Mouse (Mus musculus) limb, embryonic 11.5 days (tissue): ENCODE data around the gene Ccdc85b. TPM values are rescaled to one million over a fixed set of nuclear protein-coding genes. Genes with fewer than 3 reads are reported as not detected.

Source experiments
- ATAC-seq: fragments of 200-750 bp; cut with Nextera tagmentation; 2 replicates; pipeline ENCODE4 v1.8.0; 2017; ENCODE audit warnings: low read depth; ENCODE audit not compliant: insufficient number of reproducible peaks, low FRiP score, low TSS enrichment
- DNase-seq: peaks from one replicate; pipeline ENCODE4 v3.0.0-alpha.2; 2015; ENCODE audit warnings: low spot score
- H3K27ac ChIP-seq: fragments of 300-500 bp; sonication (generic); replicated peaks from 2 replicates; pipeline ENCODE4 v1.5.1; 2014; ENCODE audit warnings: low read depth, mild to moderate bottlenecking, low read length
- H3K27me3 ChIP-seq: fragments of 300-500 bp; sonication (generic); 2 replicates; pipeline ENCODE4 v1.6.1; 2014; ENCODE audit warnings: mild to moderate bottlenecking, low read length, mixed read lengths; ENCODE audit not compliant: control insufficient read depth, insufficient read depth
- H3K36me3 ChIP-seq: fragments of 300-500 bp; sonication (generic); 2 replicates; pipeline ENCODE4 v1.6.1; 2014; ENCODE audit warnings: mild to moderate bottlenecking, low read length, moderate library complexity, mixed read lengths; ENCODE audit not compliant: control insufficient read depth, insufficient read depth
- H3K4me1 ChIP-seq: fragments of 300-500 bp; sonication (generic); 2 replicates; pipeline ENCODE4 v1.6.1; 2014; ENCODE audit warnings: low read length, mixed read lengths; ENCODE audit not compliant: control insufficient read depth, insufficient read depth
- H3K4me2 ChIP-seq: fragments of 300-500 bp; sonication (generic); 2 replicates; pipeline ENCODE4 v1.6.1; 2014; ENCODE audit warnings: low read depth, mild to moderate bottlenecking, moderate library complexity; ENCODE audit not compliant: severe bottlenecking
- H3K4me3 ChIP-seq: fragments of 300-500 bp; sonication (generic); 2 replicates; pipeline ENCODE4 v1.5.1; 2014; ENCODE audit warnings: low read depth, low read length
- H3K9ac ChIP-seq: fragments of 300-500 bp; sonication (generic); 2 replicates; pipeline ENCODE4 v1.6.1; 2014; ENCODE audit warnings: mild to moderate bottlenecking, low read length
- H3K9me3 ChIP-seq: fragments of 300-500 bp; sonication (generic); 2 replicates; pipeline ENCODE4 v1.6.1; 2016; ENCODE audit warnings: low read length; ENCODE audit not compliant: control insufficient read depth
- WGBS: fragments of 180-500 bp; shearing (Covaris S2); extraction: QIAGEN DNeasy Blood & Tissue Kit; methylation state at CpG from one replicate; pipeline ENCODE4 v1.1.7; 2014; 5-methylcytosine and 5-hydroxymethylcytosine counted together
- polyA plus RNA-seq: library from polyadenylated mRNA; unstranded; fragments of >200 nt; fragmentation: Nextera tagmentation; extraction: Ambion mirVana; gene quantifications from 2 replicates; pipeline ENCODE4 v1.2.1, GENCODE M21; 2014

Ccdc85b gene
- polyA plus RNA-seq, 1 experiment from 2014 or later, result 7.9 TPM

- Histone ChIP-seq H3K4me2 (no peak overlapping the region), H3K4me3 (no peak overlapping the region), H3K27ac (no peak overlapping the region), H3K36me3 (peaks cover 16% of the 10 kb centered on the region), H3K9ac (no peak overlapping the region), H3K9me3 (no peaks in the 10 kb centered on the region), H3K4me1 (peaks cover 19% of the 10 kb centered on the region), H3K27me3 (no peaks in the 10 kb centered on the region)
- 93% methylated on average over 13 of the region's 13 CpGs for WGBS
- ATAC-seq, result no peak
- DNase-seq, result no peak
Observed at GRCm38 (mm10) chr19:5426640-5427290, 30.9 kb downstream of the Ccdc85b start.

GRCm38 (mm10) chr19:5425906-5426565 is 31.7 kb downstream of the Ccdc85b start:
- 92% methylated on average over 18 of the region's 18 CpGs for WGBS

GRCm38 (mm10) chr19:5424782-5425741 is 32.6 kb downstream of the Ccdc85b start, which contains the start of the genes Drap1 and AI837181:
TSS of gene Drap1 (minus strand) at chr19:5424979.
TSS of gene AI837181 (plus strand) at chr19:5425144.
- H3K27me3 ChIP-seq, result no peaks in the 10 kb centered on the region
- H3K4me3 ChIP-seq, result peak within 1 kb of the TSS; percentile 88
- H3K36me3 ChIP-seq, result peaks cover 23% of the 10 kb centered on the region
- under 1% methylated on average over 67 of the region's 87 CpGs for WGBS
- H3K27ac ChIP-seq, result peak within 1 kb of the TSS; percentile 83
- ATAC-seq, result peak; percentile 88
- H3K9me3 ChIP-seq, result no peaks in the 10 kb centered on the region
- peaks cover 19% of the 10 kb centered on the region for H3K4me1 ChIP-seq
- H3K4me2 ChIP-seq, result peak within 1 kb of the TSS; percentile 87
- peak within 1 kb of the TSS; percentile 95 for H3K9ac ChIP-seq
- peak; percentile 99 for DNase-seq

More at GRCm38 (mm10) chr19:5425906-5426565, 31.7 kb downstream of the Ccdc85b start:
- Histone ChIP-seq H3K9me3 (no peaks in the 10 kb centered on the region), H3K27me3 (no peaks in the 10 kb centered on the region), H3K4me3 (peak overlapping the region; percentile 88), H3K27ac (no peak overlapping the region), H3K4me2 (peak overlapping the region; percentile 87), H3K4me1 (peaks cover 19% of the 10 kb centered on the region), H3K36me3 (peaks cover 17% of the 10 kb centered on the region), H3K9ac (peak overlapping the region; percentile 95)
- DNase-seq, result no peak
- ATAC-seq, result no peak

GRCm38 (mm10) chr19:5424092-5424781 is 33.5 kb downstream of the Ccdc85b start:
- ATAC-seq (peak; percentile 64), DNase-seq (no peak)
- peak overlapping the region; percentile 72 for H3K9ac ChIP-seq
- H3K36me3 ChIP-seq, result peaks cover 23% of the 10 kb centered on the region
- peak overlapping the region; percentile 88 for H3K4me3 ChIP-seq
- H3K27ac ChIP-seq, result peak overlapping the region; percentile 83
- peaks cover 19% of the 10 kb centered on the region for H3K4me1 ChIP-seq
- WGBS, result under 1% methylated on average over 41 of the region's 48 CpGs
- H3K27me3 ChIP-seq, result no peaks in the 10 kb centered on the region
- H3K9me3 ChIP-seq, result no peaks in the 10 kb centered on the region
- peak overlapping the region; percentile 87 for H3K4me2 ChIP-seq

GRCm38 (mm10) chr19:5423561-5423960 is 34.1 kb downstream of the Ccdc85b start:
- H3K4me3 ChIP-seq, result peak overlapping the region; percentile 88
- 68% methylated on average over 12 of the region's 12 CpGs for WGBS
- peaks cover 23% of the 10 kb centered on the region for H3K36me3 ChIP-seq
- no peak for DNase-seq
- H3K9ac ChIP-seq, result peak overlapping the region; percentile 72
- no peak for ATAC-seq
- no peak overlapping the region for H3K27ac ChIP-seq
- H3K4me1 ChIP-seq, result peaks cover 19% of the 10 kb centered on the region
- no peaks in the 10 kb centered on the region for H3K27me3 ChIP-seq
- H3K4me2 ChIP-seq, result peak overlapping the region; percentile 87
- H3K9me3 ChIP-seq, result no peaks in the 10 kb centered on the region

GRCm38 (mm10) chr19:5422895-5423443 is 34.7 kb downstream of the Ccdc85b start:
- WGBS, result 86% methylated on average over 9 of the region's 9 CpGs
- peak overlapping the region; percentile 87 for H3K4me2 ChIP-seq
- no peak overlapping the region; the same call in 1 of the 2 replicates for H3K9ac ChIP-seq
- H3K4me1 ChIP-seq, result peaks cover 19% of the 10 kb centered on the region
- no peaks in the 10 kb centered on the region for H3K27me3 ChIP-seq
- H3K36me3 ChIP-seq, result peaks cover 23% of the 10 kb centered on the region
- no peak overlapping the region for H3K27ac ChIP-seq
- H3K4me3 ChIP-seq, result peak overlapping the region; percentile 88; the same call in 1 of the 2 replicates
- no peaks in the 10 kb centered on the region for H3K9me3 ChIP-seq
- DNase-seq (no peak), ATAC-seq (no peak)

- Histone ChIP-seq H3K36me3 (peaks cover 22% of the 10 kb centered on the region), H3K4me1 (peaks cover 19% of the 10 kb centered on the region), H3K4me3 (no peak overlapping the region), H3K27ac (no peak overlapping the region), H3K9ac (no peak overlapping the region), H3K4me2 (no peak overlapping the region), H3K9me3 (no peaks in the 10 kb centered on the region), H3K27me3 (no peaks in the 10 kb centered on the region)
- 85% methylated on average over 10 of the region's 10 CpGs for WGBS
- no peak for DNase-seq
- ATAC-seq, result no peak
Observed at GRCm38 (mm10) chr19:5422267-5422666, 35.4 kb downstream of the Ccdc85b start.
